Mouse (Mus musculus): ENCODE data around the gene Rtf2. TPM values are rescaled to one million over a fixed set of nuclear protein-coding genes. Genes with fewer than 3 reads are reported as not detected.
A peak's percentile ranks its signal among the peaks of the same experiment; 100 is the strongest.

Gene Rtf2
- total RNA-seq, 2 experiments from 2014 or later = 45.3 to 45.4 TPM

GRCm38 (mm10) chr2:172433746-172434145, 6.6 kb upstream of the Rtf2 start:
- no peak for DNase-seq (ENCODE audit: low spot score in 2 of 2)

- no peak for DNase-seq (ENCODE audit: low spot score in 2 of 2)
Measured at GRCm38 (mm10) chr2:172437371-172437952, 2.9 kb upstream of the Rtf2 start.

DNA sequence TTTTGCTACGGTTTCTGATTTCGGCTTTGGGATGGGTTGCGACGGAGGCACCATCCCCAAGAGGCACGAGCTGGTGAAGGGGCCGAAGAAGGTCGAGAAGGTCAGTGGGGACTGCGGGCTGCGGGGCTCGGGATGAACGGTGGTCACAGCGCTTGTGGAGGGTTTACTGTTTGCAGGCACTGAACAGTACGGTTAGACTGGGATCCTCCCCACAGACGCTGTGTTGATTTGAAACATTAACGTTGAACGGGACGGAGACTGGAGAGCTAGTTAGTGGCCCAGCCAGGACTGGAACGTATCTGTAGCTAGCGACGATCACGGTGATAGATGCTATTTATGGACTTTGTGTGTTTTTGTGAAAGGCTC, 267 bp downstream of the Rtf2 start:
- DNase-seq (ENCODE audit: low spot score in 2 of 2) = no peak

DNA sequence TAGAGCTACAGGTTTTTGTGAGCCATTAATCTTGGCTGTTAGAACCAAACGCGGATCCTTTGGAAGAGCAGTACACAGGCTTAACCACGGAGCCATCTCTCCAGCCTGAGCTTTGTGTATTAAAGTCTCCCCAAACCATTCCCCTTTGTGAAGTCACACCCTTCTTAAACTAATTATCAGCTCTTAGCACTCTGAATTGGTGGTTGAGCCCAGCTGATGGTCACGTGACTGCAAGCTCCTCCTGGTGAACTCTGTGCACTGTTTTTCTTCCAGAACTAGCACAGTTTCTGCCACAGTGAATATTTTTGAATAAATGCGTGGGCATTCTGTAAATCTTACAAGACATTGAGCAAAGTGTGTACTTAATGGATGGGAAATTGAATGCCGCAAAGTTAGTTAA, 820 bp downstream of the Rtf2 start:
- no peak for DNase-seq (ENCODE audit: low spot score in 2 of 2)

DNA sequence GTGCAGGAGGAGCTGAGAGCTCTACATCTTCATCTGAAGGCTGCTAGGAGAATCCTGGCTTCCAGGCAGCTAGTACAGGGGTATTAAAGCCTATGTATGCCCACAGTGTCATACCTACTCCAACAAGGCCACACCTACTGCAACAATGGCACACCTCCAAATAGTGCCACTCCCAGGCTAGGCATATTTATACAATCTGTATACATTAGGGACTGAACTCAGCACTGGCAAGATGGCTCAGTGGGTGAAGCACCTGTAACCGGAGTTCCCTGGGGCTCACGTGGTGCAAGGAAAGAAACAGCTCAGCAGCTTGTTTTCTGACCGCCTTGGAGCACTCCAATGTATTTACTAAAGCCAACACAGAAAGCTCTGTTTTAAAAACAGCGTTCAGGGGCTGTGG, 5.3 kb downstream of the Rtf2 start:
- DNase-seq (ENCODE audit: low spot score in 2 of 2) = no peak

DNA sequence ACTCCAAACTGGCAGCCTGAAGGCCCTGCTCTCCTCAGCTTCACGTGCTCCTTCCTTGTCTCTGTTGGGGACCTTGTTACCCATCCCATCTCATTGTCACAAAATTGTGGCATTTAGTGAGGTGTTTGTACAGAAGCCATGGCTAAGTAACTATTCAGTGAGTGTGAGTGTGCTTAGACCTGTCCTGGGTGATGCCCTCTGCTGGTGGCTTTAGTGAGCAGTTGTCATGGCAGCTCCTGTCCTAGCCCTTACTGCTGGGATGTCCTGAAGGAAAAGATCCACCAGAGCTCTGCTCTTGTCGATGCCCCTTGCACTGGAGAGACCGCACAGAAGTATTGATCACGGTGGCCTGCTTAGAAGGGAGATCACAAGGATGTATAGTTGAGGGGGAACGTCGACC, 7.0 kb downstream of the Rtf2 start:
- no peak for DNase-seq (ENCODE audit: low spot score in 2 of 2)

DNA sequence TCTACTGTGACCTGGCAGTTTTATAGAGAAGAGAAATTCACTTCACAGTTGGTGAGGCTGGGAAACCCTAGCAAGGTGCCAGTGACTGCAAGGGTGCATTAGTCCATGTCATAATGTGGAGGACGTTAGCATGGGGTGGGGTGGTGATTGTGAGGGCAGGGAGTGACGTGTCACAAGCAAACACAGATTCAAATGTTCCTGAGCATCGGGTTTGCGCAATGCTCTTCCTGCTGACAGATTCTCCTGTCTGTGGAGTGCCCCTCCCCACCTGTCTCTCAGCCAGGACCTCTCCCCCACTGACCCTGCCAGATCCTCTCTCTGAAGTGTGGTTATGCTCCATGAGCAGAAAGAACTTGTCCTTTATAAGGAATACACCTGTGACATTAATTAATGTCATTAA, 8.0 kb downstream of the Rtf2 start:
- no peak for DNase-seq (ENCODE audit: low spot score in 2 of 2)

GRCm38 (mm10) chr2:172450640-172451039, 10.3 kb downstream of the Rtf2 start:
- DNase-seq (ENCODE audit: low spot score in 2 of 2) = no peak

- no peak for DNase-seq (ENCODE audit: low spot score in 2 of 2)
Measured at GRCm38 (mm10) chr2:172452031-172452430, 11.7 kb downstream of the Rtf2 start.

DNA sequence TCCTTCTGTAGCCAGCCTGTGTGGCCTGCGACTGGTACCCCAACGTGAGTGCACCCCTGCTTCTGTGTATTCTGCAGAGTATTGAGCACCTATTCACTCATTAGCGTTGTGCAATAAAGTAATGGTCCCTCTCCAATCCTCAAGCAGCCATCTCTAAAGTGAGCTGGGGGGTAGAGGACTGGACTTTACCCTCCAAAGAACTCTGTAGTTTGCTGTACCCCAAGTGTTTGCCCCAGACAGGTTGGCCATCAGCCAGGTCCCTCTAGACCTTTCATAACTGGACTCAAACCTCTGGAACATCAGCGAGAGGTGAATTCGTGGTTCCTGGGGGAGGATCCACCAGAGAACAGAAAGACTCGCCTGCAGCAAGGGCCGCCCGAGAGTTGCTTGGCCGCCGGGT, 12.1 kb downstream of the Rtf2 start:
- no peak for DNase-seq (ENCODE audit: low spot score in 2 of 2)

GRCm38 (mm10) chr2:172458496-172458895, 18.1 kb downstream of the Rtf2 start, which contains the start of gene Gcnt7:
Gene Gcnt7 (minus strand): TSS chr2:172458596.
- DNase-seq (ENCODE audit: low spot score in 2 of 2) = no peak

GRCm38 (mm10) chr2:172460647-172461046, 20.3 kb downstream of the Rtf2 start:
- no peak for DNase-seq (ENCODE audit: low spot score in 2 of 2)

DNA sequence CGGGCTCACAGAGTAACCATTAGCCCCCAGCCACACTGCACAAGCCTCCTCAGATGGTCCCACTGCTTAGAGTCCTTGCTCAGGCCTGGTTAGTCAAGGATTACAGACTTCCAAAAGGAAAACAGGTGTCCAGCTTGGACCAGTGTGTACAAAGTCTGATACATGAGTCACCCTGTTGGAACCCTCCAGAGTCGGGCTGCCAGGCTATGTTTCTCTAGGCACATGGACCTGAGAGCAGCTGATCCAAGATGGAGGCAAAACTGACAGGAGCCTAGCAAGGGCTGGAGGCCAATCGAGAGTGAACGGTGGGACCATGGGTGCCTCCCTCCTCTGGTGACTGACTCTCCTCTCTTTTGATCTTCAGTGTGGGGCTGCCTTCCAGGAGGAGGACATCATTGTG, 22.5 kb downstream of the Rtf2 start:
- DNase-seq (ENCODE audit: low spot score in 2 of 2) = no peak

- no peak for DNase-seq (ENCODE audit: low spot score in 2 of 2)
Measured at GRCm38 (mm10) chr2:172466427-172467132, 26.2 kb downstream of the Rtf2 start.

DNA sequence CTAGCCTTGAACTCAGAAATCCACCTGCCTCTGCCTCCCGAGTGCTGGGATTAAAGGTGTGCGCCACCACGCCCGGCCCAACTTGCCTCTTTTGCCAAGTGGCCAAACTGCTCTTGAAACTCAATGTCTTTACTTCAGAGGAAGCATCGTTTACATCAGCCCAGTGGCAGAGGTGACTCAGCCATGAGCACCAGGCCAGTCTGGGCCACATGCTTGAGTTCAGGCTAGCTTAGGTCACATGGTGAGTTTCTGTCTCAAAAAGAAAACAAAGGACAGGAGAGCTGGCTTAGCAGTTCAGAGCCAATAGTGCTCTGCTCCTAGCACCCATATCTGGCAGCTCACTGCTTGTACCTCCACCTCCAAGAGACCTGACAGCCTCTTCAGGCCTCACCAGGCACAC, 26.9 kb downstream of the Rtf2 start:
- no peak for DNase-seq (ENCODE audit: low spot score in 2 of 2)

GRCm38 (mm10) chr2:172468346-172468819, 28.0 kb downstream of the Rtf2 start:
- peak in 1 of 2 experiments; percentile 35 for DNase-seq (ENCODE audit: low spot score in 2 of 2)

GRCm38 (mm10) chr2:172472318-172472717, 32.0 kb downstream of the Rtf2 start, which contains the start of gene Fam209:
Gene Fam209 (plus strand): TSS chr2:172472520.
- DNase-seq (ENCODE audit: low spot score in 2 of 2) = no peak

DNA sequence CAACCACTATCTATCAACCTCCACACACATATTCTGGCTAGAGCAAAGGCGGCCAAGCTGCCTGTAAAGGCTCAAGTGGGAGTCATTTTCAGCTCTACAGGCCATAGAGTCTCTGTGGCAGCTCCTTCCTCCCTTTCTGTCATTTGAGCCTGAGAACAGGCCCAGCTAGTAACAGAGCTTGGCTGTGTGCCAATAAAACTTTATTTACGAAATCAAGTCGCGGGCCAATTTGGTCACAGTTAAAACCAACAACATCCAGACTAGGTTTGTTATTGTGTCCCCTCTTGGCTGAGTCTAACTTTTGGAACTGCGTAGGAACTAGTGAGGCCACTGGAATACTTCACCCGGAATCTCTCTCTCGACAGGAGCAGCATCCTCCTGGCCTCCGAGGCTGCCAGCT, 33.2 kb downstream of the Rtf2 start:
- no peak for DNase-seq (ENCODE audit: low spot score in 2 of 2)

GRCm38 (mm10) chr2:172474970-172475369, 34.6 kb downstream of the Rtf2 start:
- DNase-seq (ENCODE audit: low spot score in 2 of 2) = no peak

- DNase-seq (ENCODE audit: low spot score in 2 of 2) = no peak
Measured at GRCm38 (mm10) chr2:172476707-172477260, 36.4 kb downstream of the Rtf2 start.

DNA sequence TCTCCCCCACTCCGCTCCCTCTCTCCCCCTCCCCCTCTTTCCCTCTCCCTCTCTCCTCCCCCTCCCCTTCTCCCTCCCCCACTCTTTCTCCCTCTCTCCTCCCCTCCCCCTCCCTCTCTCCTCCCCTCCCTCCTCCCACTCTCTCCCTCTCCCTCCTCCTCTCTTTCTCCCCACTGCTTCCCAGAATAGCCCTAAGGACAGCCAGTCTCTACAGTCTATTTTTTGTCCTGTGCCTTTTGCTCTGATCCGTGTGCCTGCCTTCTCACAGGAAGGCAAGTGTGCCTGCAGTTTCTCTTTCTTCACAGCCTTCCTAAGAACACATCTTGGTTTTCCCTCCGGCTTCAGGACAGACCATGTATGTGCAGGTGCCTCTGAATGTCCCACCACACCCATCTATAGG, 37.0 kb downstream of the Rtf2 start:
- DNase-seq (ENCODE audit: low spot score in 2 of 2) = no peak

DNA sequence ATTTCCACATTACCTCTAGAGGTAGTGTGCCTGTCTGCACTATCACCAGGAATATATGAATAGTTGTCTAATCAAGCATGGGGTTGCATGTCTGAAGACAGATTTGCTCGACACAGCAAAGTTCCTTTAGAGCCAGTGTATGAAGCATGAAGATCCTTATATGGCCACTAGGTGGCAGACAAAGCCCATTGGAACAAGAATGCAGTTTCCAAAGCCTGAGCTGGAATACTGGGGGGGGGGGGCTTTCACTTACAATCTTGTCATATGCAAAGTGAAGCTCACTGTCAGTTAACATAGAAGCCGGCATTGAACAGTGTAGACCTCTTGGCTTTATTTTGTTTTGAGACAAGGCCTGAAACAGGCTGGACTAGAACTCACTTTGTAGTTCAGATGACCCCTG, 37.5 kb downstream of the Rtf2 start:
- no peak for DNase-seq (ENCODE audit: low spot score in 2 of 2)

DNA sequence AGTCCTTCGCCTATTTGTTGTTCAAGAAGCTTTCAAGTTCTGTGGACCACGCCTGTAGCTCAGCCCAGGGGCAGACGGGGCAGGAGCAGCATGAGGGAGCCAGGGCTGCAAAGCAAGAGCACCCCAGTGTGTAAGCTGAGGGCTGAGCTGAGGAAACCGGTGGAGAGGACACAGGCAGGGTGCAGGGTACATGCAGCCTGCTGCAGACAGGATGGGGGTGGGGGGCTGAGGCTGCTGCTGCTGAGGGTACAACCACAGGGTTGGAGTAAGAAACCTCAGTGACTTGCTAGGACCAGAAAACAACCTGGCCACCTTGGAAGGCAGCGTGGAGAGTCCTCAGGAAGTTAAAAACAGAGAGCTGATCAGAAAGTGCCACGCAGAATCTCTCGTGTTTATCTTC, 39.9 kb downstream of the Rtf2 start:
- no peak for DNase-seq (ENCODE audit: low spot score in 2 of 2)

Measured in gastrocnemius, postnatal 4 days (tissue).